Mouse (Mus musculus) gastrocnemius, postnatal 36 days (tissue): Measurements from ENCODE around the gene Lin52. TPM values are rescaled to one million over a fixed set of nuclear protein-coding genes. Genes with fewer than 3 reads are reported as not detected.

ENCODE experiments used
- DNase-seq, 2 experiments: peaks; one replicate each; pipeline ENCODE4 v3.0.0; 2022
- intact Hi-C: fragments of 180-260 bp; cut with DNase I; formaldehyde crosslinking; loops from one replicate; pipeline ENCODE4 v1.15.1; 2025
- total RNA-seq, 2 experiments: library from RNA; stranded (reverse); gene quantifications; 2 replicates each; pipeline ENCODE4 v1.2.3; 2021

Gene Lin52
- total RNA-seq, 2 experiments from 2014 or later, result 6.2 to 10.2 TPM

GRCm38 (mm10) chr12:84577768-84578439, 126.7 kb downstream of the Lin52 start:
- intact Hi-C loops, result no loop called here
- DNase-seq, result no peak

DNA sequence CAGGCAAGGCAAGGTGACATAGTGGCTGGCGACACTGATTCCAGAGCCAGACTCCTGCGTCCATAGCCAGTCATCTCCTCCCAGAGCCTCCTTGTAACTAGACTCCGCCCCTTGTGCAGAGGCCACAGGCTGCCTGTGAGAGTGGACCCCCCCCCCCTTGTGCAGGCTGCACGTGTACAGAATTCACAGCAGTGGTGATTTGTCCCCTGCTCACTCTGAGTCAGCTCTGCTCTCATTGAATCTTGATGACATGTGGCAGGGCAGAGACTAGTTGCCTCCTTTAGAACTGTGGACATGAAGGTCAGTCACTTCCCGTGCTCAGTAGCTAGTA, 127.2 kb downstream of the Lin52 start:
- intact Hi-C loops, result no loop called here
- no peak for DNase-seq

DNA sequence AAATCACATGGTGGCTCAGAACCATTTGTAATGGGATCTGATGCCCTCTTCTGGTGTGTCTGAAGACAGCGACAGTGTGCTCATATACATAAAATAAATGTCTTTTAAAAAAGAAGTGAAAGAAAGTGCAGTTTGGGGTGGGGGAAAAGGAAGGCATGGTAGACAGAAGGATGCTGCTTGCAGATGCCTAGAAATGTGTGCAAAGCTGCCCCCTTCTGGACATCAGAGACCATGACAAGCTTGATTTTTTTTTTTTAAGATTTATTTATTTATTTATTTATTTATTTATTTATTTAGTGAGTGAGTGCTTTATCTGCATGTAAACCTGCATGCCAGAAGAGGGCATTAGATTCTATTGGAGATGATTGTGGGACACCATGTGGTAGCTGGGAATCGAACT, 130.1 kb downstream of the Lin52 start:
- intact Hi-C loops, result no loop called here
- no peak for DNase-seq

- DNase-seq, result peak; percentile 89
- intact Hi-C loops, result loop anchor here (2.0 to 5.0 kb wide), 2 partner anchors 48 to 119 kb away; no protein-coding TSS in a partner anchor
These were observed 138.9 kb downstream of the Lin52 start for GRCm38 (mm10) chr12:84589825-84590761.

Other genes starting within 250 kb of the Lin52 start
- 10 to 100 TPM in 1 of 2 experiments, 1 to 10 TPM in 1; 6.5 to 10.4 TPM for gene Elmsan1, start 232.5 kb upstream of the Lin52 start, total RNA-seq
- gene Ptgr2, start 166.2 kb upstream of the Lin52 start, total RNA-seq, result 10 to 100 TPM; 61.1 to 67.9 TPM
- 10 to 100 TPM; 16.5 to 18.2 TPM for gene Zfp410, start 134.6 kb upstream of the Lin52 start, total RNA-seq
- 10 to 100 TPM; 24.8 to 25.0 TPM for gene Coq6, start 89.8 kb upstream of the Lin52 start, total RNA-seq
- 1 to 10 TPM in 1 of 2 experiments, under 1 TPM in 1; 0.54 to 1.1 TPM for gene Fam161b, start 89.6 kb upstream of the Lin52 start, total RNA-seq
- gene Entpd5, start 42.4 kb upstream of the Lin52 start, total RNA-seq, result 10 to 100 TPM; 10.8 to 13.5 TPM
- 1 to 10 TPM; 1.4 to 1.7 TPM for gene Bbof1, start 42.4 kb upstream of the Lin52 start, total RNA-seq
- gene Rnf113a2, start 34.2 kb upstream of the Lin52 start, total RNA-seq, result 1 to 10 TPM; 5.8 to 6.7 TPM
- gene Aldh6a1, start 418 bp upstream of the Lin52 start, total RNA-seq, result 10 to 100 TPM; 70.2 to 91.6 TPM
- not detected for gene Vsx2, start 118.3 kb downstream of the Lin52 start, total RNA-seq
- gene Abcd4, start 166.0 kb downstream of the Lin52 start, total RNA-seq, result 1 to 10 TPM; 3.4 to 4.0 TPM
- gene Vrtn, start 189.6 kb downstream of the Lin52 start, total RNA-seq, result not detected
- not detected for gene Syndig1l, start 247.4 kb downstream of the Lin52 start, total RNA-seq